Mouse (Mus musculus) cerebellum, adult 11-12 months (tissue): ENCODE measurements around the gene Naa10.
A peak's percentile ranks its signal among the peaks of the same experiment; 100 is the strongest.

Experiments used
- DNase-seq: peaks from one replicate; pipeline ENCODE4 v3.0.0; 2022

The Naa10 gene

DNA sequence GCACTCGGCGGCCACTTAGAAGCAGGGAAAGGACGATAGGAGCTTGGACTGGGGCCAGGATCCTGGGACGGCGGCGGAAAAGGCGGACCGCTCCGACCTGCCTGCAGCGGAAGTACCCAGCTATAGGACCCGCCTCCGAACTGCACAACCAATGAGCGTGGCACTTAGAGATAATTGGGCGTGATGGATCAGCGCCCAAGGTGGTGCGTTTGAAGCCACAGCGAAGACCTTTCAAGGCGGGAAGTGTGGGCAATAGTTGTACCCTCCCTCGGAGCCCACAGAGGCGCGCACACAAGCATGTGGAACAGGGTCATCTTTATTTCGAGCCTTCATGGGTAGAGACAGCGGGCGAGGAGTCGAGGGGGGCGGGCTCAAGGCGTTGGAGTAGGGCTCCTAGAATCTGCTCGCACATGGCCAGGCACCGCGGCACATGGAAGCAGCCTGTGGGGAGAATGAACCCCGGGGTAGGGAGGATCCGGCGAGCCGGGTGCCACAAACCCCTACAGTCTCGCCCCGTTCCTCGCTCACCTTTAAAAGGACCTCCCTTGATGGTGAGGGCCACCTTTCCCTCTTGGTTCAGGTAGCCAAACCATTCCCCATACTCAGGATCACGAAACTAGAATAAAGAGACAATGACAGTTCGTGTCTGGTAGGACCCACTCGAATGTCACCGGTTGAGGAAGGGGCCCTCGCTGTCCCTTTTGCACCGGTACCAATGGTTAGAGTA, at the start of gene Naa10, which contains the start of gene Arhgap4:
Gene Naa10 (minus strand): TSS at position 122 of the 727 bp plus-strand sequence.
Gene Arhgap4 (minus strand): TSS at position 48 of the 727 bp plus-strand sequence.
- peak; percentile 93 for DNase-seq

DNA sequence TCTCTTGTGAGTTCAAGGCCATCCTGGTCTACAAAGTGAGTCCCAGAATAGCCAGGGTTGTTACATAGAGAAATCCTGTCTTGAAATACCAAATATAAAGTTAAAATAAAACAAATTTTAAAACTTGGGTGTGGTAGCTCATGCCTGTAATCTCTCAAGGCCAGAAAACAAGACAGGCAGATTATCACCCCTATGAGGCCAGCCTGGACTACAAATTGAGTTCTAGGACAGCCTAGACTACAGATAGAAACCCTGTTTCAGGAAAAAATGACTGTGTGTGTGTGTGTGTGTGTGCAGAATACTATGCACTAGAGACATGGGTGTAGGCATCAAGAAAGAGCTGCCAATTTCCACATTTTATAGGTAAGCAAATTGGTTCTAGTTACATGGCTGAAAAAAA, 49.0 kb upstream of the Naa10 start:
- DNase-seq, result no peak

DNA sequence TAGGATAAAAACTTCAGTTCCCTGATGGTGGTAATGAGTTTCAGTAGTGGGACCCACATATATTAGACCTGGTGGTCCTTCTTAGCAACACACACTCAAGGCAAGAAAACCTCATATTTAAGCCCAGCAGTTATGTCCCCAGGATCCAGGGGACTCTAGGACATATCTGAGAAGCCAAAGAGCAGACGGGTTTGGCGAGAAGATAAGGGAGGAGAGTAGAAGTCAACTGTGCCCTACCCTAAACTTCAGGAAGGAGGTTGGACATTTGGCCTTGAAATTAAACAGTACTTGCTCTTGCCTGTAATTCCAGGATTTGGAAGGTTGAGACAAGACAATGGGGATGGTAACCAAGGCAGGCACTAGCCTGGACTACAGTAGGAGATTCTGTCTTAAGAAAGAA, 48.0 kb upstream of the Naa10 start:
- DNase-seq, result peak; percentile 9

DNA sequence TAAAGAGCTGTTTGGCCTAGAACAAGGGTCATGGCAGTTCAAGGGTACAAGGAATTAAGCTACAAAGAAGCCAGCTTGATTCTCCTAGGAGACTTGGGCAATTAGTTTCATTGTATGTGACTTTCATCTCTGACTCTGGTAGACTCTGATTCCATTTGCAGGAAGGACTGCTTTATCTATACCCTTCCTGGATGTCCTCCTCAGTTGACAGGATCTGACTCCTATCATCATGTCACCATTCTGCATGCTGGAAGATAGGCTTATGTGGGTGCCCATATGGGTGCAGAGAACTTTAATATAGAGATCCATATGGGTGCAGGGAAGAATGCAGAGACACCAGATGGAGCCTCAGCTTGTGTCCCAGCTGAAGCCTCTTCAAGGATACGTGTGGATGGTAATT, 47.4 kb upstream of the Naa10 start:
- no peak for DNase-seq

DNA sequence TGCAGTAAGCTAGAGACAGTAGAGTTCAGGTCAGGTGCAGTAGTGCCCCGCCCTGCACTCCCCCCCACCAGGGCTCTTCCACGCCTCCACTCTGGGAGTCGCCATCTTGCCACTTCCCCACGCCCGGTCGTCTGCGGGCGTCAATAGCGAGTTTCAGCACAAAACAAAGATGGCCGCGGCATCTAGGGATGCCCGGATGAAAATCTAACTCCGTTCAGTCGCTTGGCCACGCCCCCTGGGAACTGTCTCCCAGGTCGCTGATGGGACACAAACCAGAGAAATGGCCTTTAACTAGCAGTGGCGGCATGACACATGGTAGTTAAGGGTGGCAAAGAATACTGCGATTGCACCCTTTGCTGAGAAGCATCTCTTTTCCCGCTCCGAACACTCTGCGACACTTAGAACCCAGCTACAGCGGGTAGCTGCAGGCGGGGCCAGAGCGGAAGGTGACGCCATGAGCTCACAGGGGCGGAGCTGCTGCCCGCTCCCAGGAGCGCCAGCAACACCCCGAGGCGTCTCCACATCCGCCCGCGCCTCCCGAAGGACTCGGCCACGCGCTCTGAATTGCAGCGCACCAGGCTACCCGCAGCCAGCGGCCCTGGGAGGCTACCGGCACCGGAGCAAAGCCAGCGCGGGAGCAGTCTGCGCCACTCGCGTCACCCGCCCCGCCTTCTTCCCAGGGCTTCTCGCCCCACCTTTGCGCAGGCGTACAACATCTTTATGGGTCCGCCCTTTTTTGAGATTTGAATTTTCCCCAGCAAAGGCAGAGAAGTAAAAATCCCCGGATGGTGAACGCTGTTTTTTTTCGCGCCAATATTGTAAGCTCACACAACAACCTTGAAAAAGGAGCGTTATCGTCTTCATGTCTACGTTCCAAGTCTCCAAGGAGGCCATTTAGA, 45.7 kb upstream of the Naa10 start:
- peak; percentile 94 for DNase-seq

DNA sequence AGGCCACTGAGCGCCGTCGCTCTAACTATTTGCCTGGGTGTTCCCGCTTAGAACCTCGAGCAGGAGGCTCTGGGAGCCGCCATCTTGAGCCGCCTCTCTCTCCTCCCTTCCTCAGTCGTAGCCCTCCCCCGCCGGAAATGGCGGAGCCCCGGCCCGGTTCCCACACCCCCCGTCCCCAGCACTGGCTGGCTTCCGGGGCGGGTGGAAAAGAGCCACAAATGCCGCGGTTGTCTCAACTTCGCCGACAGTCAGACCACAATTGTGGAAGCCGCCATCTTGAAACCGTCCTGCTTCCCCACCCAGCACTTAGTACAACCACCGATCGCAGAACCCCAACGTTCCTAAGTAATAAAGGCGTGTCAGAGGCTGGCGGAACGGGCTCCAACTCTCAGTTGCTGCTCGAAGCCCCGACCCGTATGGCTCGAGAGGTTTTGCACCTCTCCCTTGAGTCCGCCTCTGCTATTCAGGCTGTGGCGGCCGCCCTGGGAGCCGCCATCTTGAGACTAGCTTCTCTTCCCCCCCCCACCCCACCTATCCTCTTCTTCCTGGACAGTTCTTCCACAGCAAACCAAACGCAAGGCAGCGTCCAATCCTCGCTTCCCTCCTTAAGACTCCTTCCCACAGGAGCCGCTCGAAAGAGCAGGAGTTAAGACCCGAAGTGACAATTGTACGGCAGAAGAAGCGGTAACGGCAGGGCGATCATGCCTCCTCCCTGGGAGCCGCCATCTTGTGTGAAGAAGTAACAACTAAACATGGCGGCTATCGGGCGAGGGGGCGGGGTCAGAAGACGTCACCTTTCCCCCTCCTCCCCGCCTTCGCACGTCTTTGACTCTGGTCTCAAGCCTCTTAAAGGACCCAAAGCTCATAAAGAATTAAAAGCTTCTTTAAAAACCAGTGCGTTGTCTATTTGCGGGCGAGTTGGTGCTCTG, 44.8 kb upstream of the Naa10 start, which contains the start of gene Hcfc1:
Gene Hcfc1 (minus strand): TSS at position 110 of the 929 bp plus-strand sequence.
- DNase-seq, result peak; percentile 92

DNA sequence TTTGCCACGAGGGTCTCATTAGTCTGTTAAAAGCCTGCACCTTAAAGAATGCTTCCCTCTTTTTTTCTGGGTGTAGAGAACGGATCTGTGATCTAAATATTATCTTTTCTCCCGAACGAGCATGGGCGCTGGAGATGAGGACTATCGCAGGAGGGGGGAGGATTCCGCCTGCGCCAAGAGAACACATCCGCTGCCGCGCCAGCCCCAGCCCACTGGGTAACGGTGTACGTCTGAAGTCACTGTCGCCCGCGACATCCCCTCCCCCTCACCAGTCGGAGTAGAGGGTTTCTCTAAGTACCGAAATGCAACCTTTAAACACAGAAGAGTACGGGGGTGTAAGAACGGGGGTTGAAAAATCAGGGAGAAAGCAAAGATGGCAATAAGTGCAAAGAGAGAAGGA, 43.6 kb upstream of the Naa10 start:
- peak; percentile 69 for DNase-seq

DNA sequence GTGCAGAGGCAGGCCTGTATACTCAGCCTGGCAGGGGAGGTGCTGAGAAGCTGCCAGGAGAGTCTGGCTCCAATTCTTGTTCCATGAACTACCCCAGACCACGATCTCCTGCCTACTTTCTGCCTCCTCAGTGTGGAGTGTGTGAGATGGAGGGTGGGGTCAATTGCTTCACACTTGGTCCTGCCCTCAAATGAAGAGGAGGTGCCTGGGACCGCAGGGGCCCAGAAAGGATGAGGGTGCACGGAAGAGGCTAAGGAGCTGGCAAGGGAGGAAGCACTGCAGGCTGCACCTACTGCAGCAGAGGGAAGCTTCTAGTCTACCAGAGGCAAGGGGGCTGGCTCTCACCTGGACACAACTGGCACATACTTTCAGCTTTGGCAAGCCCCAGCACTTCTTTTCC, 42.6 kb upstream of the Naa10 start:
- peak; percentile 48 for DNase-seq

DNA sequence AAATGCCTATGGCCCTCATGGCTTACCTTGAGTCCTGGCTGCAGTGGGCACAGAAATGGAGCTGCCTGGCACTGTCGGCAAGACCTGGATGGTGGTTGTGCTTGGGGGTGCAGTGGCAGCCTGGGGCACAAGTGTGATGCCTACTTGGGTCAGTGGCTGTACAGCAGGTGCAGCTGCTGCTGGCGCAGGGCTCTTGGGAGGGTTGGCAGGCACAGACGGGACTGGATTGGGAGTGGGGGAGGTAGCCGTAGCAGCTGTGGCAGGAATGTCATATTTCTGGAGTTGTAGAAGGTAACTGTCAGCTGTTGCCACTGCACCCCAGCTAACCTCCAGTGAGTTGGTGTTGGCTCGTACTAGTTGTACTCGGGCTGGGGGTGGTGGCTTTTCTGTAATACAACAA, 33.2 kb upstream of the Naa10 start:
- no peak for DNase-seq

DNA sequence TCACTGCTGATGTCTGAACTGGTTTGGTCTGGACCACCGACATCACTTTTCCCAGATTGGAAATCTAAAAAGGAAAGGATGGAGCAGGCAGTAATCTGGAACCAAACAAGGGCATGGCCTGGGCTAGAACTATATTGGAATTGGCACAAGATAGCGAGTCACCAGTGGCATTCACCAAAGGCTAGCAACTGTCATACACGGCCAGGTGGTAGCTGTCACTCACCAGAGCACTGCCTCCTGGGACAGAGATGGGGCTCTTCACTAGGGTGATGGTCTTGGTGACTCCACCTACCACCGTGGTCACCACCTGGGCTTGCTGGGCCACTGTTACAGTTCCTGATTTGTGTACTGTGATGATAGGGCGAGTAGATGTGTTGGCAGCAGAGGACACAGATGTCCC, 30.9 kb upstream of the Naa10 start:
- no peak for DNase-seq

DNA sequence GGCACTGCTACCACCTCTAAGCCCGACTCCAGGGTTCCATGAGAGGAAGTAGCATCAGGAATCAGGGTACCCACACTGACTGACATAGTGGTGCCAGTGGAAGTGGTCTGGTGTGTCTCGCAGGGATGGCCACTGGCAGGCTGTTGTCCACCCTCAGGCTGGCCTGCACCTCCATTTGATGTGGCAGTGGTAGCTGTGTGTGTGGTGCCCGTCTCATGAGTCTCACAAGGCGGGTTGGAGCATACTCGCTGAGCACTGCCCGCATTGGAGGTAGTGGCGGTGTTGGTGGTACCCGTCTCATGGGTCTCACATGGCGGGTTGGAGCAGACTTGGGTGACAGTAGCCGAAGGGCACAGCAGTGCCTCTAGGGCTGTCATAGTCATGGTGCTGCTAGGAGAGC, 27.6 kb upstream of the Naa10 start:
- no peak for DNase-seq

DNA sequence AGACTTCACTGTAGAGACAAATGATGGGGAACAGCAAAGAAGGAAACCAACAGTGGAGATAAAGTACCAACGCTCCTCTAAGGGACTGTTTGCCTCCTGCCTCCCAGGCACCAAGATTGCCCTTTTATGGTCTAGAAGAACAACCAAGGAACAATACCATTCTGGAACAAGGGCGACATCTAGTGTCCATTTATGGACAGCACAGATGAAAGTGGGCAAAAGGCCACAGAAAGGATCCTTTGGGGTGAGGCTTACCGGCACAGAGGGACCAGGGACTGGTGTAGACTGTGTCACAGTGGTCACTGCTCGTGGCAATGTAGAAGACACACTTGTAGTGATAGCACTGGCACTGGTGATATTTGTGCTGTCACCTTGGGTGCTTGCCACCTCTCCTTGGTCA, 26.9 kb upstream of the Naa10 start:
- peak; percentile 55 for DNase-seq

DNA sequence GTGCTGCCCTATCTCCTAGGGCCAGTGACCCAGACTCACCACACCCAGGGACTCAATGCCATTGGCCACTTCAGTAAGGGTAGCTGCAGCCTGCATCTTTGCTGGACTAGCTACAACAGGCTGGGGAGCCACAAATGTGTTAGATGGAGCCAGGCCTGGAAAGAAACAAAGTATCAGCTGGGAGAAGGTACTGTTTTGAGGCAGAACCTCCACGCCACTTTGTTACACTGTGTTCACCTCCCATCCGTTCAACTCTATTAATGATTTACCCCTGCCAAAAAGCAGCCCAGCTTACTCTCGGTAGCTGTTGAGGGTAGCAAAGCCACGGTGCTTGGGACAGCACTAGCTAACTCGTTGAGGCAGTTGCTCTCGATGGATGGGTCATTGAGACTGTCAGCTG, 25.2 kb upstream of the Naa10 start:
- no peak for DNase-seq

DNA sequence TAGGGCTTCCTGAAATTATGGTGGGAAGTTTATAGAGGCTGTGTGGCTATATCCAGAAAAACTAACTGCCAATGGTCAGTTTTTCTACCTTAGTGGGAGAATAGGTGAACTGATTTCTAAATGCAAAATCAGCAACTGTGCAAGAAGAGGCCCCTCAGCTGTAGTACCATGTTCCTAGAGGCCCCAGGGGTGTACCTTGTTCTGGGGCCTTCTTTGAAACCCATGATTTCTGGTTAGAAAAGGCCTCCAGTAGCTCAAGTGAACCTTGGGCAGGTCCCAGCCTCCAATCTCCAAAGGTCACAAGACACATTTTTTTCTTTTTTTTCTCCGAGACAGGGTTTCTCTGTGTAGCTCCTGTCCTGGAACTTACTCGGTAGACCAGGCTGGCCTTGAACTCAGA, 20.6 kb upstream of the Naa10 start:
- no peak for DNase-seq

DNA sequence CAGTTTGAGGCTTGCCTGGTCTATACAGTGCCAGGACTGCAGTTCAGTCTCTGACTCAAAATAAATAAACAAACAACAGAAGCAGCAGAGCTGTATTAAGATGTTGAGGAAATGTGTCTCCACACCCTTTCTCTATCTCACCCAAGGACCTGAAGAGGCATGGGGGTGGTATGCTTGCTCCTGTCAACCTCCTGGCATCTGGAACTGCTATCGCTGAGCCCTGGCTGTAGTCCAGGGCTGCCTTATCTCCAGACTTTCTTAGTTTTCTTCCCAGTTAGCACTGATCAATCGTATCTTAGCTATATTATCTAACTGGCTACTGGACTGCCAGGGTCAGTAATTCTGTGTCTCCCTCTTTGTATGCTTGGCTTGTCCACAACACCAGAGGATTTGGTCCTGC, 20.1 kb upstream of the Naa10 start:
- no peak for DNase-seq

DNA sequence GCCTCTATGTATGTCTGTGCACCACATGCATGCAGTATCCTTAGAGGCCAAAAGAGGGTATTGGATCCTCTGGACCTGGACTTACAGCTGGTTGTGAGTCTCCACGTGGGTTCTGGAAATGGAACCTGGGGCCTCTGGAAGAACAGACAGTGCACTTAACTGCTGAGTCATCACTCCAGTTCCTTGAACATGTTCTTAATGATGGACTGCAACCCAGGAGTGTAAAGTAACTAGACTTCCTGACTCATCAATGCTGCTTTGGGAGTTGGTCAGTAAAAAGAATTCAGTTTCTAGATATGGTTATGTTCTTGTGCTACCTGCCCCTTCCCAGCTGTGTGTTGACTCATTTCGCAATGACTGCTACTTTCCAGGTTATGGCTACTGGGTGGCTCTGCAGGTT, 10.1 kb upstream of the Naa10 start:
- DNase-seq, result no peak

DNA sequence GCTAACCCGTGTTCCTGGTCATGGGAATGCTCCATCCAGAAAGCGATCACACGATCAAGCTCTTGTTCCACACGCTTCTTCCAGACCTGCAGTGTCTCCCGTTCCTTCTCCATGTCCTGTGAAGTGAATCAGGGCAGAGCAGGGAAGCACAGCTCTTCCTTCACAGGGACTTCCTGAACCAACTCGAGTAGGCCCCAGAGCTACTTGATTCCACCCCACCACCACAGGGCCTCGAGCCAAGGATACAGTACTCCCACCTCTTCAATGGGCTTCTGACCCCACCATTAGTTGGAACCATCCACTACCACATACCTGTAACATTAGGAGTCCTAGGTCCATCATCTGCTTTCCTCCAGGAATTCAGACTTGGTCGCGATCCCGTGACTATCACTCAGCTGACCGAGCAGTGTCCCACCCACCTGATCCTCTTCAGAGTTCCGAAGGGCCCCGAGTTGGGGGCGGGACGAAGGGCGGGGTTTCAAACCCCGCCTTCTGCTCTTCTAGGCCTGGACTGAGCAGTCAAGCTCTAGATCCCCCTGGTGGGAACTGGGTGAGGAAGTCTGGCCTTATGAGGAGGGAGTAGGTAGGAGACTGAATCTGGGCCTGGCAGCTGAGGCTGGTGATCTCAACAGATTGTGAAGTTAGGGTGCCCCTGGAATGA, 8.8 kb upstream of the Naa10 start, which contains the start of gene Renbp:
Gene Renbp (minus strand): TSS at position 449 of the 661 bp plus-strand sequence.
- no peak for DNase-seq

DNA sequence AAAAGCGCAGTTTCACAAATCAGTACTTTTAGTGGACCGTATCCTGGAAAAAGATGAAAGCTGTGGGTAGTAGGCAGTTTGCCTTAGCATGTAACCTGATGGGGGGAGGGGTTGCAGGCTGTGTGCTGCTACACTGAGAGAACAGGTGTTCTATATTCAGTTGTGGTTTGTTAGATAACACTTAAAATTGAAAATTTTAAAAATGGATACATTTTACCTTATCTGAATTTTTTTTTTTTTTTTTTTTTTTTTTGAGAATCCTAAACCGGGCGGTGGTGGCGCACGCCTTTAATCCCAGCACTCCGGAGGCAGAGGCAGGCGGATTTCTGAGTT, 772 bp upstream of the Naa10 start:
- no peak for DNase-seq

DNA sequence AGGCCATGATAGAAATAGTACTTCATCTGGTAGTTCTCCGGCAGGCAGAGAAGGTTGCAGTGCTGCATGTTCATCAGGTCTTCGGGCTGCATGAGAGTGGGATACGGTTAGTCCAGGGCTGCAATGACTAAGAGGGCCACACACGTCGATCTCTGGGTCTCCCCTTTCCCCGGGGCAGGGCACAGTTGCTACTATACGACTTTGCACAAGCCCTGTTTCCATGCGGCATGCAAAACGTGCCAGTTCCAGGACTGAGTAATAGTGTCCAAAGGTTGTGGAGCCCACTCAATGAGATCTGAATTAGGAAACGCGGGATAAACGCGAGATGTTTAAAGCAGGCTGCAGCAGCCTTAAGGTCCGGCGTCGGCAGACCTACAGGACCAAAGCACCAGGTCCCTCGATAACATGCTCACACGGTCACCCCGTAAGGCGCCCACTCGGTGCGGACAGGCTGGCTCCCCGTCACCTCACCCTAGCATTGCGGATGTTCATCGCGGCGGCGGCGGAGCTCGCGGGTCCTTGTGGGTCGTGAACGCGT, 390 bp downstream of the Naa10 start:
- no peak for DNase-seq

DNA sequence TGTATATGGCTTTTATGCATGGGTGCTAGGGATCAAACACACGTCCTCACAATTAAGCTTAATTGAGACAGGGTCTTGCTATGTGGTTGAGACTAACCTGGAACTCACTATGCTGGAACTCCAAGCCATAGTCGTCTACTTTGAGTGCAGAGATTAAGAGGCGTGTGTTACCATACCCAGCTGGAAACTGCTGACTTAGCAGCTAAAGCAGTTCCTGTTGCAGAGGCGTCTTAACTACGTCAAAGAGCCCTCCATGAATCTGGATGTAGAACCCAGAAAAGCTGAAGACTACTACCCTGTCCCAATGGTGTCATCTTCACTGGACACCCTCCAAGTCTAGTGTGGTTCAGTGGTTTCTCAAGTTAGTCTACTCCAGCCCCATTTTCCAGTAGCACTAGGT, 3.1 kb downstream of the Naa10 start:
- no peak for DNase-seq

DNA sequence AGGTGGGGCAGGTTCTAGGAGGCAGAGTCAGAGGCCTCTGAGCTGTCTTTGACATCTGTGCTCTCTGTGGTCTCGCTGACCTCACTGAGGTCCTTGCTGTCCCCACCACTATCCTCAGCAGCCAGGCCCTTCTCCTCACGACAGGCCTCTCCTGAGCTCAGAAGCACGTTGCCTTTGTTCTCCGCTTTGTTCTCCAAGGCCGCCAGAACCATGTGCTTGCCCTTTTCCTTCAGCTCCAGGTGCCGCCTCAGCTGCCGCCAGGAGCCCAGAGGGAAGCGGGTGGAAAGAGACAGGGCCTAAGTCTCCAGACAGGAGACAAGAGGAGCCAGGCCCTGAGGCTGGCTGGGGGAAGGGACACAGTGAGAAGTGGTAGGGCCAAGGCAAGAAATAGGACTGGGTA, 4.8 kb downstream of the Naa10 start:
- DNase-seq, result no peak
